Mouse (Mus musculus): ENCODE measurements around the gene E030025P04Rik. TPM values are rescaled to one million over a fixed set of nuclear protein-coding genes. Genes with fewer than 3 reads are reported as not detected.

E030025P04Rik gene
- polyA plus RNA-seq, 1 experiment, result not detected

DNA sequence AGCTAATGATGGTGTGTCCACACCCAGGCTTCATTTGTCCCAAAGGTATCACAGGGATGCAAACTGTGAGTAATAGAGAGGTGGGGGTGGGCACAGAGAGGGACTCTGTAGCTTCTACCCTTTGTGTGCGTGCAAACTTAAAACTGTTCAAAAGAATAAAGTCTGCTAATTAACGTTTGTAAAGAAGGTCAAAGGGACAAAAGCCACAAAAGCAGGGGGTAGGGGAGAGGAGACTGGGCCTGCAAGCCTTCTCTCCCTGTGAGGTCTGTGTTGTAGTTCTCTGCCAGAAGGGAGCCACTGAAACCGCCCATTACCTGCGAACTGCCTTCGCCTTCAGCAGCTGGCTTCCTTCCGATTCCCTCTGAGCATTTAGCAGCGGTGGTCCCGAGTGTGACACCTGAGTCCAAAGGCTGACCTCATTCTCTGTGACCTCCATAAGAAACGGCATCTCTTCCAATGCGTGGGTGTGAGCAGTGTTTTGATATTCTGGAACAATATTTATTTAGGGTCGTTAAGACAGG, 34.3 kb downstream of the E030025P04Rik start:
- TF ChIP-seq GATA1 (IDR thresholded peaks at IDR 0.05; ENCODE audit: low read length), result no peak

GRCm38 (mm10) chr11:109109056-109109455, 35.1 kb downstream of the E030025P04Rik start:
- no peak for TF ChIP-seq GATA1 (IDR thresholded peaks at IDR 0.05; ENCODE audit: low read length)

GRCm38 (mm10) chr11:109107518-109108205, 36.5 kb downstream of the E030025P04Rik start:
- no peak for TF ChIP-seq GATA1 (IDR thresholded peaks at IDR 0.05; ENCODE audit: low read length)

DNA sequence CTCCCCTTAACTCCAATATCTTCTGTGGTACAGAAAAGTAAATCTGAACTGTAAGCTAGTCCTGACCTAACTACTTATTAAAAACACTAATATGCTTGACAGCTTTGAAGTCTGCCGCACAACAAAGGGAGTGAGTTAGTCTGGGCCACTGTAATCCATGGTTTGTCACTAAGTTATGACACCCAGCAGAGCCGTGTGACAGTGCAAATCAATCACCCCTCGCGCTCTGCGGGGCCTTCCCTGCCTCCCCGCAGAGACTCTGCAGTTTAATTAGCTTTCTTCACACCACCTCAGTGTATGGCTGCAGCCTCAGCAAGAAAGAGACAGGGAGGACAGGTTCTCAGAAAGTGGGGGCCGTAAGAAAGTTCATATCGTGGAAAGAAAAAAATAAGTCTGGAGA, 37.4 kb downstream of the E030025P04Rik start:
- TF ChIP-seq GATA1 (IDR thresholded peaks at IDR 0.05; ENCODE audit: low read length), result no peak

DNA sequence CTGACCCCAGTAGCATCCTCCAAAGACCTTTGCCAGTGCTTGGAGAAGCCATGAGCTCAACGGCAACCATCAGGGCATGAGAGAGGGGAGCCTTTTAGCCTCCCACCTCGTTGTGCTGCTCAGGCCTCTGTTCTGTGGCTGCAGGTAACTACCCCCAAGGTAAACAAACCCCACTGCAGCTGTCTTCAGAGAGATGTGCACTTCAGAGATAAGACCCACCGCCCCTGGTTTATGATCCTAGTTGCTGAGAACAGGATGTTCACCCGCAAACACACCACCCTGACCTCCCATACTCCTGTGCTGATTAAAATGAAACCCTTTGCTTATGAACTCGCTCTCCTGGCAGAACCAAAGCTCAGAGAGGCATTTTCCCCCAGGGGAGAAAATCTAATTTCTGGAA, 38.0 kb downstream of the E030025P04Rik start:
- TF ChIP-seq GATA1 (IDR thresholded peaks at IDR 0.05; ENCODE audit: low read length), result no peak

GRCm38 (mm10) chr11:109103386-109103785, 40.8 kb downstream of the E030025P04Rik start:
- no peak for TF ChIP-seq GATA1 (IDR thresholded peaks at IDR 0.05; ENCODE audit: low read length)

DNA sequence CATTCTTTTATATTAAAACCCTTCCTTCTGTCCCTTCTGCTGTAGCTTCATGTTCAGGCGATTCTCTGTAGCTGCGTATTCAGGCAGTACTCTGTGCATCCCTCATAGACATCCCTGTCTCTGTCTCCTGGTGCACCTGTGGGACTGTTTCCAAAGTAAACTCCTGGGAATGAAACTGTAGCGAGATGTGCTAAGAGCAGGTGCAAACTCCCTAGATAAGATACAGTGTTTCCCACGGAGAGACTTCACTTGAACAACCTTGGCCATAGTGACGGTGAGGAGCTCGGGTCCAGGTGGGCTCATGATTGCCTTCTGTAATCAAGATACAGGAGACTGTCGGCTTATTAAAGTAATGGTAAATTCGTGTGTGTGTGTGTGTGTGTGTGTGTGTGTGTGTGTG, 41.5 kb downstream of the E030025P04Rik start:
- no peak for TF ChIP-seq GATA1 (IDR thresholded peaks at IDR 0.05; ENCODE audit: low read length)

- no peak for TF ChIP-seq GATA1 (IDR thresholded peaks at IDR 0.05; ENCODE audit: low read length)
Observed at GRCm38 (mm10) chr11:109100266-109100665, 43.9 kb downstream of the E030025P04Rik start.

- TF ChIP-seq GATA1 (IDR thresholded peaks at IDR 0.05; ENCODE audit: low read length), result no peak
Observed at GRCm38 (mm10) chr11:109091821-109092220, 52.3 kb downstream of the E030025P04Rik start.

Other genes starting within 250 kb of the E030025P04Rik start
- not detected in 2 replicates for gene Axin2, start 224.0 kb downstream of the E030025P04Rik start, polyA plus RNA-seq (2012)
- gene Rgs9, start 153.8 kb upstream of the E030025P04Rik start, polyA plus RNA-seq (2012), result not detected in 2 replicates
- 45.7 and 52.4 TPM in 2 replicates for gene Gna13, start 218.5 kb upstream of the E030025P04Rik start, polyA plus RNA-seq (2012)

All from G1E-ER4 (cell line).